Mouse (Mus musculus): ENCODE results near the gene Bicd2. TPM values are rescaled to one million over a fixed set of nuclear protein-coding genes. Genes with fewer than 3 reads are reported as not detected.
"Not testable (repeated sequence)": the region's sequence is repeated elsewhere in the genome, so short reads cannot be mapped to it uniquely, and the experiment has no call there.

Bicd2 gene
- polyA plus RNA-seq, 1 experiment from 2014 or later: 29.2 TPM

- H3K36me3 ChIP-seq (replicated peaks): peaks cover 14% of the 10 kb centered on the region; the same call in 1 of the 2 replicates
- H3K4me1 ChIP-seq: not testable (repeated sequence)
- WGBS: 86% methylated on average over 5 of the region's 5 CpGs
Measured at GRCm38 (mm10) chr13:49370916-49371315, 29.5 kb downstream of the Bicd2 start.

GRCm38 (mm10) chr13:49371428-49371899 lies 30.1 kb downstream of the Bicd2 start:
- no peak overlapping the region for H3K4me3 ChIP-seq
- no peaks in the 10 kb centered on the region for H3K9me3 ChIP-seq
- H3K27me3 ChIP-seq (replicated peaks): no peaks in the 10 kb centered on the region
- no peak overlapping the region for H3K4me2 ChIP-seq
- WGBS: 80% methylated on average over 3 of the region's 3 CpGs
- H3K36me3 ChIP-seq (replicated peaks): peaks cover 19% of the 10 kb centered on the region; the same call in 1 of the 2 replicates
- no peak overlapping the region for H3K9ac ChIP-seq
- no peak overlapping the region for H3K27ac ChIP-seq
- 0 out of 2 replicates have a peak, but pooled peaks have one; percentile 18 for ATAC-seq (replicated peaks)
- H3K4me1 ChIP-seq: 0 out of 2 replicates have a peak, but pooled peaks cover 4% of the 10 kb centered on the region

More at GRCm38 (mm10) chr13:49370916-49371315, 29.5 kb downstream of the Bicd2 start:
- not testable (repeated sequence) for H3K9ac ChIP-seq; ATAC-seq (replicated peaks); H3K27me3 ChIP-seq (replicated peaks); H3K4me3 ChIP-seq; H3K9me3 ChIP-seq; H3K4me2 ChIP-seq; H3K27ac ChIP-seq

GRCm38 (mm10) chr13:49372370-49373060 lies 31.1 kb downstream of the Bicd2 start:
- no peaks in the 10 kb centered on the region for H3K4me1 ChIP-seq
- WGBS: 91% methylated on average over 9 of the region's 9 CpGs
- no peak overlapping the region for H3K4me2 ChIP-seq
- H3K27me3 ChIP-seq (replicated peaks): no peaks in the 10 kb centered on the region
- no peak overlapping the region for H3K27ac ChIP-seq
- no peak overlapping the region for H3K4me3 ChIP-seq
- H3K9me3 ChIP-seq: no peaks in the 10 kb centered on the region
- peaks cover 25% of the 10 kb centered on the region; the same call in 1 of the 2 replicates for H3K36me3 ChIP-seq (replicated peaks)
- no peak overlapping the region for H3K9ac ChIP-seq
- no peak for ATAC-seq (replicated peaks)

GRCm38 (mm10) chr13:49374304-49374703 lies 32.9 kb downstream of the Bicd2 start:
- Histone ChIP-seq H3K27me3 (replicated peaks) (no peaks in the 10 kb centered on the region), H3K4me3 (no peak overlapping the region), H3K4me1 (no peaks in the 10 kb centered on the region), H3K9ac (no peak overlapping the region), H3K27ac (no peak overlapping the region), H3K9me3 (no peaks in the 10 kb centered on the region), H3K4me2 (no peak overlapping the region), H3K36me3 (replicated peaks) (peaks cover 41% of the 10 kb centered on the region; the same call in 1 of the 2 replicates)
- no peak for ATAC-seq (replicated peaks)
- WGBS: 73% methylated on average over 6 of the region's 6 CpGs

- Histone ChIP-seq H3K36me3 (replicated peaks) (peaks cover 46% of the 10 kb centered on the region; the same call in 1 of the 2 replicates), H3K9ac (no peak overlapping the region), H3K4me3 (no peak overlapping the region), H3K27me3 (replicated peaks) (no peaks in the 10 kb centered on the region), H3K9me3 (no peaks in the 10 kb centered on the region), H3K27ac (no peak overlapping the region), H3K4me1 (no peaks in the 10 kb centered on the region), H3K4me2 (no peak overlapping the region)
- WGBS: 87% methylated on average over 6 of the region's 6 CpGs
- no peak for ATAC-seq (replicated peaks)
Measured at GRCm38 (mm10) chr13:49374730-49375129, 33.3 kb downstream of the Bicd2 start.

GRCm38 (mm10) chr13:49377608-49378007 lies 36.2 kb downstream of the Bicd2 start:
- Histone ChIP-seq H3K9ac (no peak overlapping the region), H3K27ac (no peak overlapping the region), H3K4me2 (no peak overlapping the region), H3K36me3 (replicated peaks) (peaks cover 65% of the 10 kb centered on the region; the same call in 1 of the 2 replicates), H3K27me3 (replicated peaks) (no peaks in the 10 kb centered on the region), H3K9me3 (no peaks in the 10 kb centered on the region), H3K4me1 (no peaks in the 10 kb centered on the region), H3K4me3 (no peak overlapping the region)
- WGBS: 91% methylated on average over 6 of the region's 6 CpGs
- no peak for ATAC-seq (replicated peaks)

- no peak overlapping the region for H3K4me3 ChIP-seq
- H3K4me2 ChIP-seq: no peak overlapping the region
- H3K9ac ChIP-seq: no peak overlapping the region
- H3K27me3 ChIP-seq (replicated peaks): no peaks in the 10 kb centered on the region
- no peaks in the 10 kb centered on the region for H3K4me1 ChIP-seq
- no peak for ATAC-seq (replicated peaks)
- no peak overlapping the region for H3K27ac ChIP-seq
- no peaks in the 10 kb centered on the region for H3K9me3 ChIP-seq
- WGBS: 96% methylated on average over 20 of the region's 20 CpGs
- peaks cover 81% of the 10 kb centered on the region for H3K36me3 ChIP-seq (replicated peaks)
Measured at GRCm38 (mm10) chr13:49379301-49379700, 37.9 kb downstream of the Bicd2 start.

GRCm38 (mm10) chr13:49381230-49381629 lies 39.8 kb downstream of the Bicd2 start:
- no peak overlapping the region for H3K9ac ChIP-seq
- no peaks in the 10 kb centered on the region for H3K9me3 ChIP-seq
- H3K27ac ChIP-seq: peak overlapping the region; percentile 35; the same call in 1 of the 2 replicates
- no peak overlapping the region for H3K4me3 ChIP-seq
- H3K27me3 ChIP-seq (replicated peaks): no peaks in the 10 kb centered on the region
- ATAC-seq (replicated peaks): peak; percentile 55; the same call in 1 of the 2 replicates
- no peaks in the 10 kb centered on the region for H3K4me1 ChIP-seq
- H3K4me2 ChIP-seq: no peak overlapping the region
- 21% methylated on average over 3 of the region's 3 CpGs for WGBS
- peaks cover 83% of the 10 kb centered on the region for H3K36me3 ChIP-seq (replicated peaks)

- no peak overlapping the region for H3K4me3 ChIP-seq
- H3K4me1 ChIP-seq: no peaks in the 10 kb centered on the region
- ATAC-seq (replicated peaks): no peak
- no peaks in the 10 kb centered on the region for H3K9me3 ChIP-seq
- H3K36me3 ChIP-seq (replicated peaks): peaks cover 73% of the 10 kb centered on the region
- no peak overlapping the region for H3K4me2 ChIP-seq
- WGBS: 95% methylated on average over 23 of the region's 23 CpGs
- no peak overlapping the region for H3K27ac ChIP-seq
- no peaks in the 10 kb centered on the region for H3K27me3 ChIP-seq (replicated peaks)
- H3K9ac ChIP-seq: no peak overlapping the region
Measured at GRCm38 (mm10) chr13:49382997-49383396, 41.6 kb downstream of the Bicd2 start.

GRCm38 (mm10) chr13:49384751-49385463 lies 43.5 kb downstream of the Bicd2 start:
- H3K27ac ChIP-seq: no peak overlapping the region
- ATAC-seq (replicated peaks): no peak

GRCm38 (mm10) chr13:49391374-49391773 lies 50.0 kb downstream of the Bicd2 start:
- Histone ChIP-seq H3K27ac (no peak overlapping the region), H3K9ac (no peak overlapping the region), H3K36me3 (replicated peaks) (0 out of 2 replicates have a peak, but pooled peaks cover 6% of the 10 kb centered on the region), H3K27me3 (replicated peaks) (no peaks in the 10 kb centered on the region), H3K4me3 (no peak overlapping the region), H3K4me1 (no peaks in the 10 kb centered on the region), H3K4me2 (no peak overlapping the region), H3K9me3 (no peaks in the 10 kb centered on the region)
- ATAC-seq (replicated peaks): no peak
- WGBS: 98% methylated on average over 2 of the region's 2 CpGs

More at GRCm38 (mm10) chr13:49384751-49385463, 43.5 kb downstream of the Bicd2 start:
- Histone ChIP-seq H3K9ac (no peak overlapping the region), H3K9me3 (no peaks in the 10 kb centered on the region), H3K4me3 (no peak overlapping the region), H3K36me3 (replicated peaks) (peaks cover 56% of the 10 kb centered on the region), H3K4me1 (no peaks in the 10 kb centered on the region), H3K4me2 (no peak overlapping the region), H3K27me3 (replicated peaks) (no peaks in the 10 kb centered on the region)
- WGBS: 82% methylated on average over 16 of the region's 16 CpGs

GRCm38 (mm10) chr13:49393579-49393978 lies 52.2 kb downstream of the Bicd2 start:
- H3K9me3 ChIP-seq: no peaks in the 10 kb centered on the region
- H3K4me3 ChIP-seq: no peak overlapping the region
- H3K4me1 ChIP-seq: no peaks in the 10 kb centered on the region
- 94% methylated on average over 1 of the region's 1 CpGs for WGBS
- H3K36me3 ChIP-seq (replicated peaks): 0 out of 2 replicates have a peak, but pooled peaks cover 3% of the 10 kb centered on the region
- H3K27ac ChIP-seq: no peak overlapping the region
- H3K4me2 ChIP-seq: no peak overlapping the region
- H3K9ac ChIP-seq: no peak overlapping the region
- H3K27me3 ChIP-seq (replicated peaks): no peaks in the 10 kb centered on the region
- ATAC-seq (replicated peaks): no peak

Measured in midbrain, embryonic 15.5 days (tissue).